In the genomic region with DNA sequence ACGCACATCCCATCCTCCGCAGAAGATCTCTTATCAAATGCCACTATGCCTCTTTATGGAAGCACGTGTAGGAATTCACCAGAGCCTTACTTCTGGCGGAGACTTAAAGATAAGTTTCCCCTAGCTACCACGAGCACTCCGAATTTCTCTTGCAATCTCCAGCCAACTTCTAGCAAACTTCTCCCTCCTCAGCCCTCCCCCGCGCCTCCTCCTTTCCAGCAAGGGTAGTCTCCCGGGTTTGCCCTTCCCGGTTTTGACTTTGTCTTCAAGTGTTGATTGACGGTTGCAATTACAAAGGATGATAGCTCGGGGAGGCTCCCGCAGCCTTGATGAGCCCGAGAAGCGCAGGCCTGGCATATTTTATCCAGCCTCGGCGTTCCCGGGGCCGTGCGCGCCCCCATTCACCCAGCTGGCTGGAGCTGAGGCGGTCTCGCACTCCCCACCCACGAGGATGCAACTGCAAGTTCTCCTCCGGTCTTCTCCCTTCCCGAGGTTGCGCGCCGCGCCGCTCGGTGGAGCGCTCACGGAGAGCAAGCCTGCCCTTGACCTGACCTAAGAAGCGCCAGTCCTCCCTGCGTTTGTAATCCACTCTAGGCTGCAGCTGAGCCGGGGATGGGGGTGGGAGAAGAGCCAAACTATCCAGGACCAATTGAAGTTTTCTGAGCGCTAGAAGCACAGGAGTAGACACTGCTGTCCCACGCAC, we compare ENCODE assay signal across 8 mouse cellular contexts. TPM values are rescaled to one million over a fixed set of nuclear protein-coding genes. Genes with fewer than 3 reads are reported as not detected.
A peak's percentile ranks its signal among the peaks of the same experiment; 100 is the strongest.
DNase-seq lines count a peak whose midpoint lies in the region; ATAC-seq and TF ChIP-seq lines count a peak whose summit lies in the region.

No protein-coding gene starts in this region.

- H3K27me3 ChIP-seq in kidney, adult 2 months (replicated peaks; ENCODE audit: control insufficient read depth, insufficient read depth, low read length) = peaks cover 17% of the 10 kb centered on the region
- H3K27me3 ChIP-seq in heart, embryonic 16.5 days (ENCODE audit: control insufficient read depth, insufficient read depth, low read length) = peaks cover 76% of the 10 kb centered on the region
- H3K27me3 ChIP-seq in stomach, embryonic 15.5 days (replicated peaks) = peaks cover 61% of the 10 kb centered on the region

- DNase-seq in kidney, adult 18-20 months = peak; percentile 17
- DNase-seq in kidney, adult 2 months = no peak
- DNase-seq in adrenal gland, postnatal 36 days = peak; percentile 54 to 56
- peak; percentile 29 for DNase-seq in liver
- no peak for DNase-seq in thymus, adult 18-20 months
- DNase-seq in gastrocnemius, adult 8-10 months (ENCODE audit: low spot score in 2 of 2) = no peak

- H3K27ac ChIP-seq in kidney, adult 2 months (ENCODE audit: insufficient read depth, low read depth, low read length) = no peak overlapping the region
- H3K27ac ChIP-seq in heart, embryonic 16.5 days (ENCODE audit: low read length) = no peak overlapping the region
- no peak overlapping the region for H3K27ac ChIP-seq in stomach, embryonic 15.5 days

- H3K36me3 ChIP-seq in kidney, adult 2 months (ENCODE audit: control insufficient read depth, insufficient read depth, low read length) = no peaks in the 10 kb centered on the region
- no peaks in the 10 kb centered on the region for H3K36me3 ChIP-seq in heart, embryonic 16.5 days (ENCODE audit: control insufficient read depth, insufficient read depth)
- H3K36me3 ChIP-seq in stomach, embryonic 15.5 days = no peaks in the 10 kb centered on the region

- H3K9ac ChIP-seq in heart, embryonic 16.5 days (ENCODE audit: low read length) = peak overlapping the region; percentile 3; the same call in 1 of the 2 replicates
- H3K9ac ChIP-seq in stomach, embryonic 15.5 days = no peak overlapping the region

- H3K4me1 ChIP-seq in kidney, adult 2 months (ENCODE audit: control insufficient read depth, insufficient read depth, low read length) = peaks cover 3% of the 10 kb centered on the region; the same call in 1 of the 2 replicates
- H3K4me1 ChIP-seq in heart, embryonic 16.5 days (ENCODE audit: control insufficient read depth, insufficient read depth, low read length) = peaks cover 19% of the 10 kb centered on the region
- H3K4me1 ChIP-seq in stomach, embryonic 15.5 days = peaks cover 20% of the 10 kb centered on the region

- H3K4me3 ChIP-seq in kidney, adult 2 months (ENCODE audit: insufficient read depth, low read depth, low read length) = no peak overlapping the region
- peak overlapping the region; percentile 43 for H3K4me3 ChIP-seq in heart, embryonic 16.5 days (ENCODE audit: low read length)
- H3K4me3 ChIP-seq in stomach, embryonic 15.5 days (replicated peaks) = peak overlapping the region; percentile 39

- TF ChIP-seq POLR2A in kidney, adult 2 months (IDR thresholded peaks at IDR 0.05; ENCODE audit: low read depth, low read length) = no peak

- ATAC-seq in heart, embryonic 16.5 days (replicated peaks; ENCODE audit: extremely low read depth, insufficient read depth, low FRiP score) = peak; percentile 49; the same call in 1 of the 2 replicates
- no peak for ATAC-seq in stomach, embryonic 15.5 days (ENCODE audit: insufficient read depth, low FRiP score, low read depth)

- H3K4me2 ChIP-seq in heart, embryonic 16.5 days (ENCODE audit: low read depth, low read length) = peak overlapping the region; percentile 62
- peak overlapping the region; percentile 77 for H3K4me2 ChIP-seq in stomach, embryonic 15.5 days

- WGBS in kidney, adult 2 months = 3% methylated on average over 39 of the region's 39 CpGs
- under 1% methylated on average over 39 of the region's 39 CpGs for WGBS in heart, embryonic 16.5 days
- WGBS in stomach, embryonic 15.5 days = 2% methylated on average over 39 of the region's 39 CpGs

- H3K9me3 ChIP-seq in heart, embryonic 16.5 days (replicated peaks; ENCODE audit: control insufficient read depth, low read length) = no peaks in the 10 kb centered on the region
- H3K9me3 ChIP-seq in stomach, embryonic 15.5 days = no peaks in the 10 kb centered on the region

- TF ChIP-seq CTCF in kidney, adult 2 months (conservative IDR thresholded peaks at IDR 0.05; ENCODE audit: insufficient read depth, insufficient read length, low read depth, low read length) = no peak

RNA-seq across cellular contexts. Expression of a gene that starts 7.5 kb away (rescaled TPM):
- 0.38 and 0.58 TPM in 2 replicates for polyA plus RNA-seq in kidney, adult 2 months (2012; rRNA removed)
- 1 to 10 TPM; 2.1 to 4.4 TPM for total RNA-seq in adrenal gland, postnatal 36 days (2021)
- polyA plus RNA-seq in heart, embryonic 16.5 days (2015; fragmentation: Nextera tagmentation; extraction: Ambion mirVana) = 0.50 and 0.65 TPM in 2 replicates
- polyA plus RNA-seq in stomach, embryonic 15.5 days (2015; fragmentation: Nextera tagmentation; extraction: Ambion mirVana) = 6.3 and 8.1 TPM in 2 replicates
- under 1 TPM; 0.09 to 0.43 (median 0.16) TPM for total RNA-seq in gastrocnemius, adult 8-10 months (2022)

Comparison
In these comparisons a context has a peak if more than half of its experiments do, and no peak if none do; other contexts are left out.
1. DNase-seq: peak in kidney, adult 18-20 months (single experiment), adrenal gland, postnatal 36 days (2 of 2) and liver (single experiment); none in kidney, adult 2 months (single experiment), thymus, adult 18-20 months (0 of 2) and gastrocnemius, adult 8-10 months (0 of 2).